Mouse (Mus musculus) bone marrow macrophage, adult 2 months (primary cell): ENCODE measurements around the gene Arl1. TPM values are rescaled to one million over a fixed set of nuclear protein-coding genes. Genes with fewer than 3 reads are reported as not detected.
"Not testable (repeated sequence)": the region's sequence is repeated elsewhere in the genome, so short reads cannot be mapped to it uniquely, and the experiment has no call there.

ENCODE experiments used
- H3K27ac ChIP-seq: 2 replicates; pipeline ENCODE4 v1.5.1; 2012; ENCODE audit warnings: low read depth, low read length; ENCODE audit not compliant: insufficient read depth
- H3K4me1 ChIP-seq: 2 replicates; pipeline ENCODE4 v1.6.1; 2012; ENCODE audit warnings: low read length; ENCODE audit not compliant: control insufficient read depth, insufficient read depth
- H3K4me3 ChIP-seq: 2 replicates; pipeline ENCODE4 v1.5.1; 2012; ENCODE audit warnings: mild to moderate bottlenecking, low read length, moderate library complexity; ENCODE audit not compliant: insufficient read depth
- CTCF ChIP-seq: IDR thresholded peaks from 2 replicates; pipeline ENCODE4 v1.5.1; 2012; ENCODE audit warnings: low read depth, mild to moderate bottlenecking, low read length, moderate library complexity
- POLR2A ChIP-seq: IDR thresholded peaks from 2 replicates; pipeline ENCODE4 v1.6.1; 2012; ENCODE audit warnings: mild to moderate bottlenecking, low read depth, low read length, borderline replicate concordance
- polyA plus RNA-seq: library from polyadenylated mRNA; stranded (reverse); fragments of >200 nt; gene quantifications from 2 replicates; pipeline ENCODE4 v1.2.4, GENCODE M21; 2012; ENCODE audit not compliant: missing spikeins, insufficient read depth, insufficient read length

Arl1 gene
- polyA plus RNA-seq, 1 experiment: 82.5 TPM

DNA sequence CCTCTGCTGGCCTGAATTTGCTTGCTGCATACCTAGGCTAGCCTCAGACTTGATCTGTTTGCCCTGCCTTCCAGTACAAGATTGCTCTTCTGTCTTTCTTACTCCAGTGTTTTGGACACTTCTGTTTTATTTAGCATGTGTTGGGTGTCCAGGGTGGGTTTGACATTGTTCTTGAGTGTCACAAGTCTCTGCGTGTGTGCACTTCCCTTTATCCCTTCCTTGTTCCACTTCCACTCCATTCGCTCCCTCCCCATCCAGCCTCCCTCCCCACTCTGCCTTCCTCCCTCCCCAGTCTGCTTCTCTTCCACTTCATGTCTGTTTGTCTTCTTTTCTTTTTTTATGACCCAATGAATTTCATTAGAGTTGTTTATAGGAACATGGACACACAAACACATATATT is 10.8 kb downstream of the Arl1 start:
- H3K27ac ChIP-seq: peak overlapping the region; percentile 68
- TF ChIP-seq POLR2A (no peak), CTCF (no peak)
- H3K4me3 ChIP-seq: no peak overlapping the region
- peaks cover 7% of the 10 kb centered on the region for H3K4me1 ChIP-seq

DNA sequence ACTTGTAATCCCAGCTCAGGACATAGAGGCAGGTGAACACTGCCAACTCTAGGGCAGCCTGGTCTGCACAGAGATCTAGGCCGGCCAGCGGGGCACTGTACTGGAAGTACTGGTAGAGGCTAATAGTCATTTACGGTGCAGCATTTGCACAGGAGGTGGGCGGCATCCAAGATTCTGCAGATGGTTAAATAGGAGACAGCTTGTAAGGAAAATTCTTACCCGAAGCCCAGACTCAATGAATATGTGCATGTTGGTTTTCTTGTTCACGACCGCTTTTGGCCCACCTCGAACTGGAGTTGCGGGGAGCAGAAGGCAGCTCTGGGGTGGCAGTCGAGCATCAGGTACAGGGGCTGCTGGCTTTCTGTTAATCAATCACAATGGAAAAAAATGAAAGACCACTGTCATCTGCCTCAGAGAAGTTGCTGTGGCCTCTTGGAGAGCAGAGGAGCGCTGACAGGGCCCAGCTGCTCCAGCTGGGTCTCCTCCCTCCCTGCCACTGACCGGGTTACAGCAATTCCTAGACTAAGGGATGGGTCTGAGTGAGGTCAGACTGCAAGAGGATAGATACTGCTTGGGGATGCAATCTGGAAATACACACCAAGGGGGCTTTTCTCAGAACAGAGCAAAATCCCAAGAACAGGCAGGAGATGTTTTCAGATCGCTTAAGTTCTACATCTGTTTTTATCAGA is 31.0 kb downstream of the Arl1 start:
- H3K4me1 ChIP-seq: no peaks in the 10 kb centered on the region
- TF ChIP-seq CTCF: no peak
- TF ChIP-seq POLR2A: no peak
- H3K4me3 ChIP-seq: no peak overlapping the region
- H3K27ac ChIP-seq: no peak overlapping the region

DNA sequence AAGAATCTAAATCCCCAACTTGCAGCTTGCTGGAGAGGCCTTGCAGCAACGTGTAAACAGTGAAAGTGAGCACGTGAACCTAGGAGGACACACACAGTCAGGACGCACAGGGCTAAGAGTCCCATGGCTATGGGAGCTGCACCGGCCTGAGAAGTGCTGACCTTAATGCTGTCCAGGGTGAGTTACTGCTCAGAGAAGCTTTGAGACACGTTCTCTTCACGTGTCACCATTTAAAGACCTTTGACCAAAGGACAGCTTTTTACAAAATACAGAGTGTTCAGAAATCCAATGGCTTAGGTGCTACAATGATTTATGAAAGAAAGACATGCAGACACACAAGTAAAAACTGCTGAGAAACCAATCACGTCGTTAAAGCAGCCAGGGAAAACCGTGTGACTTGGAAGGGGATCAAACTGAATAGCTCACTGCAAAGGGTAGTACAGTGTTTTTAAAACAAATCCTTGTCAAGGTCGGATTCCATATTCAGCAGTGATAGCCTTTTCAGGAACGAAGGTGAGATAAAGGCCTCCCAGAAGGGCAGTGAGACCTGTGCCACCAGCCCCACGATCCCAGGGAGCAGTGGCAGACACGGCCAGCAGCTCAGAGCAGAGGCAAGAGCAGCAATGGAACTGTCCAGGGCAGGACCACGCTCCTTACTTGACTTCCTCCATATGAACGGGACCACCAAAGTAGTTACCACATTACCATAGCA is 34.9 kb downstream of the Arl1 start:
- Histone ChIP-seq H3K4me3 (no peak overlapping the region), H3K27ac (no peak overlapping the region), H3K4me1 (no peaks in the 10 kb centered on the region)
- TF ChIP-seq POLR2A (no peak), CTCF (no peak)

DNA sequence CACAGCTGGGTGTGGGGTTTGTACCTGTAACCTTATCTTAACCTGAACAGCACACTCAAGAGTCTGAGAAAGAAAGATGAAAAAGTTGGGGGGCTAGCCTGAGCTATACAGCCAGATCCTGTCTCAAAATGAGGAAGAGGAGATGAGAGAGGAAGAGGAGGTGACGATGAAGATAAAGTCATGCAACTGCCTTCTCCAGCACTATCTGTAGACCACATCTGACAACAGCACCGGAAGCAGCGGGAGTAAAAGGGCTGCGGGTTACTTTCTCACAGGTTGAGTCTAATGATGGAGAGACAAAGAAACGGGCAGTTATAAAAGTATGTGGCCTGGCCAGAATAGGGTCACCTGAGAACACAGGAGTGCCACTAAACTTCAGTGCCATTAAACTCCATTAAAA is 38.3 kb downstream of the Arl1 start:
- TF ChIP-seq POLR2A: no peak
- TF ChIP-seq CTCF: no peak

DNA sequence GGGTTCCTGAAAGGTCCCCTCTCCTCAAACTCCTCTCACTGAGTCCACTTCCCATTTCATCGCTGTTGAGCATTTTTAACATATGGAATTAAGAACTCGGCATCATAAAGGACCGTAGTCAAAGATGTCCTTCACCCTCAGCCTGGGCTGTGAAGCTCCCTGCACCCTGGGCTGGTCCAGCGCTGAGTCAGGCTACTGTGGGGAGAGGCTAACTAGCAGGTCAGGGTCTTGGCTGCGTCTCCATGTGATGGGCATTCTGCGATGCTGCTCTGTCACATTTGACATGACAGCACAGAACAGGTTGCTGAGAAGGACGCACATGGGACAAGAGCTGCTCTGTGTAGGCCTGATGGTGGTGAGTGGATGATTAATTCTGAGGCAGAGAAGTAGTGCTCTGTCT is 39.0 kb downstream of the Arl1 start:
- H3K4me1 ChIP-seq: no peaks in the 10 kb centered on the region
- H3K4me3 ChIP-seq: no peak overlapping the region
- TF ChIP-seq POLR2A: no peak
- no peak for TF ChIP-seq CTCF
- H3K27ac ChIP-seq: no peak overlapping the region

More for the DNA sequence above, 38.3 kb downstream of the Arl1 start:
- Histone ChIP-seq H3K4me3 (no peak overlapping the region), H3K4me1 (no peaks in the 10 kb centered on the region), H3K27ac (no peak overlapping the region)

DNA sequence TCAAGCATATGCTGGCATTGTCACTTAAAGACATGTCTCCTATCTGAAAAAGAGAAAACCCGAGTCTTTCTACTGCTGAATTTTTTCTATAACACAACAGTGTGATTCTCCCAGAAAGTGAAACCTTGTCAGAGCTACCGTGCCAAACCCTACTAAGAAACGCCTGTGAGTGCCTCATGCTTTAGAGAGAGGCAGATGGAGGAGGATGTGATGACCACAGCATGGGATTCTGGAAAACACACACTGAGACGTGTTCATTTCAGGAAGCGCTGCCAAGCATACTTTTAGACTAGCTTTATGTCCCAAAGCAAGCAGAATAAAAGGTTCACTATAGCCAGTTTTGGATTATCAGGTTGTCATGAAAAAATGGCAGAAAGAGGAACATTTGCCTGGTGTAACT is 42.3 kb downstream of the Arl1 start:
- H3K4me1 ChIP-seq, H3K4me3 ChIP-seq, H3K27ac ChIP-seq: not testable (repeated sequence)

DNA sequence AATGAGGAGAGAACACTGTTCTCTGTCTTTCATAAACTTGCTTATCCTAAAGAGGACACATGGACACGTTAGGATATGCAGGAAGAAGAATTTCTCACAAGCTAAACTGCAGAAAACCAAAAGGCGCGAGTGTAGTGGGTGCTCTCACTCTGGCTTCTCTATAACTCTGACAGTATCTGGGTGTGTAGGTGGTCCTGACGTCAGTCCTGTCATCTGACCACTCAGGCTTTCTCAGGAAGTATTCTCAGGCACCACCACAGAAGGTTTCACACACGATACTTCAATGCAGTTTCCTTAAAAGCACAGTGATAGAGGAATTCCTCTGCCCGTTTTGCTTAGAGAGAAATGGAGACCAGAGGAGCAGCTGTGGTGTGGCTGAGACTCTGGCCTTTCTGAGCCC is 45.5 kb downstream of the Arl1 start:
- Histone ChIP-seq H3K27ac (no peak overlapping the region), H3K4me3 (no peak overlapping the region)
- TF ChIP-seq CTCF (no peak), POLR2A (no peak)

DNA sequence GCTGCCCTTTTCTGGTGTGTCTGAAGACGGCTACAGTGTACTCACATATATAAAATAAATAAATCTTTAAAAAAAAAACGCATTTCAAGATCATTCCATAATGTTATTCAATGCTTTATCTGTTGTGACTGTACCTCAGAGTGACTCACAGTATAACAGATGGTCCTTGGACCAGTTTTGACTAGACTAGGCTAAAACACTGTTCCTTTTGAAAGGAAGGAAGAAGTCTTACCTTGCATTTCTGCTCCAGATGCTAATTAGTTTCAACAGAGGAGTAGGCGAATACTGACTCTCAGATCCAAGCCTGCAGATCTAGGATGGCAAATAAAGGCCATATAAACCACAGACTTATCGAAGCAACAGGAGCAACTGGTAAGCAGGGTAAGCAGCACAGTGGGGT is 50.1 kb downstream of the Arl1 start:
- Histone ChIP-seq H3K27ac (no peak overlapping the region), H3K4me1 (no peaks in the 10 kb centered on the region), H3K4me3 (no peak overlapping the region)
- TF ChIP-seq CTCF (no peak), POLR2A (no peak)

More for the DNA sequence above, 45.5 kb downstream of the Arl1 start:
- no peaks in the 10 kb centered on the region for H3K4me1 ChIP-seq

DNA sequence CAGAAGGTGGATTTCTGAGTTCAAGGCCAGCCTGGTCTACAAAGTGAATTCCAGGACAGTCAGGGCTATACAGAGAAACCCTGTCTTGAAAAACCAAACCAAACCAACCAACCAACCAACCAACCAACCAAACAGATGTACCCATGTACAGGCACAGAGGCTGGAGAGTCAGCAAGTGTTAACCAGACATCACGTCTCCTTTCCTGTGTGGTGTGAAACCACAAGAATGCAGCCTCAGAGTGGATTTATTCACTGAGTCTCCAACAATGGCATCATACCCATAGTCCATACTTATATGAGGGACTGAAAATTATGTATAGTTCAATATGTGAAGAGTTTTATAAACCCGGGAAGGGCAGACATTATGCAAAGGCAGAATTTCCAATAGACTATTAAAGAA is 52.5 kb downstream of the Arl1 start:
- not testable (repeated sequence) for H3K27ac ChIP-seq, H3K4me3 ChIP-seq, H3K4me1 ChIP-seq

DNA sequence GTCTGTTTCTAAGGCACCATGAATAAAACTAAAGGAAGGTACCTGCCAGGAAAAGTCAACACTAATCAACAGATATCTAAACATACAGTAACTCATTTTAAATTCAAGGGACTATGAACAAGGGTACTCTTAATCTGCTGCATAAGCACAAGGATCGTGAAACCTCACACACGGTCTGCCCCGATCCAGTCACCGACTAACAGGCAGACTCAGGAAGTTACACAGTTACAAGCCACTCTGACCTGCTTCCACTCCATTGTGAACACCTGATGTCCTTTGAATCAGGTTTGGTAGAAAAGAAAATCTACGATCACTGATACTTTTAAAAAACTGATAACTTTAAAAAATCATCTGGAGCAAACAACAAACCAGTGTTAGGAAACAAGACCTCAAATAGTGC is 53.3 kb downstream of the Arl1 start:
- Histone ChIP-seq H3K4me3 (no peak overlapping the region), H3K4me1 (no peaks in the 10 kb centered on the region), H3K27ac (no peak overlapping the region)
- TF ChIP-seq CTCF (no peak), POLR2A (no peak)

DNA sequence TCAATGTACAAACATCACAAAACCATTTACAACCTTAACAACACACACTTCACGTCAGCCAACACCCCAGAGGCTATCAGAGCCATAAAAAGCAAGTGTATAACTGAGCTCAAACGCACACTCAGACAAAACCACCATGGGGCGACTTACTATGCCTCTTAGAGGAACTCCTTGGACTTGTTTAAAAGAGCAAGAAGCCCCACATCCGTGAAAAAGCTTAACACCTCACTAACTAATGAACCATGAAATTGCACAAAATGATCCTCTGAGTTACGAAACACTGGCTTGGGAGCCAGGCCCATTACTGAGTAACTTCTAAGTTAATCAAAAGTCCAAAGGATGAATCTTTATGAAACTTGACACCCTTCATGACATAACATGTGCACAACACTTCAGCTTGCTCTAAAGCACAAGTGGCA is 53.9 kb downstream of the Arl1 start:
- no peak overlapping the region for H3K27ac ChIP-seq
- no peak overlapping the region for H3K4me3 ChIP-seq
- TF ChIP-seq POLR2A (no peak), CTCF (no peak)
- H3K4me1 ChIP-seq: no peaks in the 10 kb centered on the region

DNA sequence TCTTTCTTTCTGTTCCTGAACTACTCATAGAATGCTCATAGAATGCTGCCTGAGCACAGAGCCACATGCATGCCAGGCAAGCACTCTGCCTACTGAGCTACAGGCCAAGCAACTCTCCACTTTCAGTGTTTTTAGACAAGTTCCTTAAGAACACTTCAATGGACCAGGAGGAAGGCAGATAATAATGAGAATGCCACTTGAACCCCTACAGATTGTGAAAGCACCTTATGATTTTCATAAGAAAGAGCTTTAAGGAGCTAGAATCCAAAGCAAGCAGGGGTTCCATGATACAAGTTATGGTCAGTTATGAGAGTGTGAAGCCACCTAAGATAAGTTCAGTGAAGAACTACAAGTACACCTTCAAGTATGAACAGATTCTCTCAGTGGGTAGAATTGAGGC is 63.0 kb downstream of the Arl1 start:
- no peak for TF ChIP-seq CTCF
- TF ChIP-seq POLR2A: no peak
- no peak overlapping the region for H3K27ac ChIP-seq
- H3K4me1 ChIP-seq: peaks cover 4% of the 10 kb centered on the region; the same call in 1 of the 2 replicates
- H3K4me3 ChIP-seq: no peak overlapping the region

Other genes with a start within 250 kb of the Arl1 start
- gene Chpt1, start 226.8 kb upstream of the Arl1 start, polyA plus RNA-seq: 23.2 and 26.3 TPM in 2 replicates
- 0.31 TPM in 1 of 2 replicates, not detected in the other for gene Mybpc1, start 125.7 kb upstream of the Arl1 start, polyA plus RNA-seq
- 8.6 and 11.7 TPM in 2 replicates for gene Spic, start 45.8 kb upstream of the Arl1 start, polyA plus RNA-seq
- 6.3 and 7.1 TPM in 2 replicates for gene Utp20, start 95.9 kb downstream of the Arl1 start, polyA plus RNA-seq
- gene Slc5a8, start 155.1 kb downstream of the Arl1 start, polyA plus RNA-seq: not detected in 2 replicates